Mouse (Mus musculus): ENCODE results near the gene Pjvk.

- no peak for TF ChIP-seq HCFC1 (IDR thresholded peaks at IDR 0.05; ENCODE audit: borderline replicate concordance, insufficient read depth, low read length)
- TF ChIP-seq MAFK (IDR thresholded peaks at IDR 0.05; ENCODE audit: insufficient read depth, low read depth, low read length), result no peak
- no peak for TF ChIP-seq CHD2 (IDR thresholded peaks at IDR 0.05; ENCODE audit: low read depth, low read length)
- TF ChIP-seq ZNF384 (IDR thresholded peaks at IDR 0.05; ENCODE audit: low read depth, low read length), result no peak
- no peak for TF ChIP-seq ZC3H11A (IDR thresholded peaks at IDR 0.05; ENCODE audit: borderline replicate concordance, low read depth, low read length)
Observed at GRCm38 (mm10) chr2:76602256-76602655, 46.0 kb upstream of the Pjvk start.

All from ES-E14 (cell line).